Mouse (Mus musculus): ENCODE data around the gene Ror2. TPM values are rescaled to one million over a fixed set of nuclear protein-coding genes. Genes with fewer than 3 reads are reported as not detected.

Gene Ror2
- polyA plus RNA-seq, 1 experiment, result 0.65 TPM

DNA sequence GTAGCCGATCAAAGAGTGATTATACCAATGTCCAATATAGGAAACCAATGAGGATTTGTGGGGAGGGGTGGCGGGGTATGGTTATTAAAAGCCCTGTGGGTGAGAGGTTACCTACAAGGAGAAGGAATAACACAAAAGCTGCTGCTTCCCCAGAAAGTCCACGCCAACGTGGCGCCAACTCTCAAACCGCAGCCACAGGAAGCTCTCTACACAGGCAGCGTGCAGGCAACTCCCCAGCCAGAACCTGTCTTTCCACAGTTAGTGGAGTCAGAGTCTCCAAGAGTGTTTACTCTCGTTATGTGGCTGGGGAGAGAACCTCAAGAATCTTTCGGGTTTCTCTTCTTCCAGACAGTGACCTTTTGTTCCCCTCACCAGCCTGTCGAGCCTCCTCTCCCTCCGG, 220.8 kb downstream of the Ror2 start:
- DNase-seq, result no peak
- H3K27ac ChIP-seq (ENCODE audit: control insufficient read depth, insufficient read depth, low read length), result no peak overlapping the region
- TF ChIP-seq POLR2A (IDR thresholded peaks at IDR 0.05; ENCODE audit: control insufficient read depth, extremely low read depth, insufficient read depth, low read length, poor library complexity) (no peak), CTCF (IDR thresholded peaks at IDR 0.05; ENCODE audit: borderline replicate concordance, control insufficient read depth, extremely low read depth, insufficient read depth, low read length, poor library complexity) (no peak)

GRCm38 (mm10) chr13:53064681-53065080, 221.2 kb downstream of the Ror2 start:
- no peak overlapping the region for H3K27ac ChIP-seq (ENCODE audit: control insufficient read depth, insufficient read depth, low read length)

More for the DNA sequence above, 220.8 kb downstream of the Ror2 start:
- peaks cover 26% of the 10 kb centered on the region for H3K4me1 ChIP-seq (replicated peaks; ENCODE audit: control insufficient read depth, insufficient read depth, low read length)
- no peaks in the 10 kb centered on the region for H3K27me3 ChIP-seq (ENCODE audit: control insufficient read depth, insufficient read depth, low read length)
- 38% methylated on average over 11 of the region's 11 CpGs for WGBS
- H3K4me3 ChIP-seq (ENCODE audit: control insufficient read depth, insufficient read depth, low read length), result no peak overlapping the region
- H3K36me3 ChIP-seq (ENCODE audit: control insufficient read depth, insufficient read depth, low read length), result no peaks in the 10 kb centered on the region

More at GRCm38 (mm10) chr13:53064681-53065080, 221.2 kb downstream of the Ror2 start:
- DNase-seq, result no peak
- WGBS, result 88% methylated on average over 1 of the region's 1 CpGs
- Histone ChIP-seq H3K4me1 (replicated peaks; ENCODE audit: control insufficient read depth, insufficient read depth, low read length) (peaks cover 23% of the 10 kb centered on the region), H3K27me3 (ENCODE audit: control insufficient read depth, insufficient read depth, low read length) (no peaks in the 10 kb centered on the region), H3K36me3 (ENCODE audit: control insufficient read depth, insufficient read depth, low read length) (no peaks in the 10 kb centered on the region), H3K4me3 (ENCODE audit: control insufficient read depth, insufficient read depth, low read length) (no peak overlapping the region)
- TF ChIP-seq CTCF (IDR thresholded peaks at IDR 0.05; ENCODE audit: borderline replicate concordance, control insufficient read depth, extremely low read depth, insufficient read depth, low read length, poor library complexity), result no peak
- no peak for TF ChIP-seq POLR2A (IDR thresholded peaks at IDR 0.05; ENCODE audit: control insufficient read depth, extremely low read depth, insufficient read depth, low read length, poor library complexity)

Other genes with a start within 250 kb of the Ror2 start
- 21.7 and 24.2 TPM in 2 replicates for gene Sptlc1, start 91.3 kb upstream of the Ror2 start, polyA plus RNA-seq (2012; rRNA removed)
- 0.05 TPM in 1 of 2 replicates, not detected in the other for gene Msx2, start 186.9 kb upstream of the Ror2 start, polyA plus RNA-seq (2012; rRNA removed)

Measured in thymus, adult 2 months (tissue).